In the genomic region with DNA sequence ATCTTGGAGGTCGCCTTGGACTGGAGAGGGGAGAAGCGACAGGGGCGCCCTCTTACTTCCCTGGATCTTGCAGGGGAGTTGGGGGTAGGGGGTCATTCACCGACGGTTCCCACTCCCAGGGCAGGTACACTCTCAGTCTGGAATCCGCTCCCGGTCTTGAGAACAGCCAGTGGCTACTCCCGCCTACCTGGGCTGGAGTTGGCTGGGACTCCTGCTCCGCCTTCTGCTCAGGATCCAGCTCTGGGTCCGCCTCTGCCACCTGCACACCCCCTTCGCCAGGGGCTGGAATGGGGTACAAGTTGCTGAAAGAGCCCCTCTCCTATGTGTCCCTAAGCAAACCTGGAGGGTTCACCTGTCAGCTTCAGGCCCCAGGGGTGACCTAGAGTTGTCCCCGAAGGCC, we compare ENCODE assay signal across 11 mouse cellular contexts. TPM values are rescaled to one million over a fixed set of nuclear protein-coding genes. Genes with fewer than 3 reads are reported as not detected.
A peak's percentile ranks its signal among the peaks of the same experiment; 100 is the strongest.
DNase-seq lines count a peak whose midpoint lies in the region; ATAC-seq and TF ChIP-seq lines count a peak whose summit lies in the region.
"Had no signal": no experiment of that assay in that cellular context is flagged by ENCODE, and none has a peak within 500 bp of the region (broad histone marks: within the 10 kb centered on the region; RNA-seq: fewer than 3 reads in every experiment).

No protein-coding gene starts in this region.

- no peaks in the 10 kb centered on the region for H3K4me1 ChIP-seq in heart, embryonic 16.5 days (ENCODE audit: control insufficient read depth, insufficient read depth, low read length)
- peaks cover 6% of the 10 kb centered on the region; the same call in 1 of the 2 replicates for H3K4me1 ChIP-seq in embryonic facial prominence, embryonic 12.5 days
- H3K4me1 ChIP-seq in kidney, embryonic 16.5 days (ENCODE audit: insufficient read depth, low read length) = peaks cover 13% of the 10 kb centered on the region
- H3K4me1 ChIP-seq in liver, postnatal 0 days (ENCODE audit: insufficient read depth) = no peaks in the 10 kb centered on the region
- H3K4me1 ChIP-seq: hindbrain, embryonic 15.5 days had no signal

- DNase-seq in heart, adult 18-20 months = no peak
- DNase-seq in liver, postnatal 0 days = no peak
- no peak for DNase-seq in spleen, postnatal 14 days (ENCODE audit: low spot score in 2 of 2)
- no peak for DNase-seq in frontal cortex, postnatal 14 days (ENCODE audit: low spot score in 2 of 2)
- DNase-seq in right cerebral cortex, postnatal 36 days (ENCODE audit: low spot score in 2 of 2) = no peak
- DNase-seq: thymus, adult 2 months had no signal

- TF ChIP-seq EP300 in liver, postnatal 0 days (IDR thresholded peaks at IDR 0.05; ENCODE audit: low read depth) = no peak

- no peak overlapping the region for H3K27ac ChIP-seq in heart, embryonic 16.5 days (ENCODE audit: low read length)
- H3K27ac ChIP-seq in embryonic facial prominence, embryonic 12.5 days = no peak overlapping the region
- no peak overlapping the region for H3K27ac ChIP-seq in kidney, embryonic 16.5 days (ENCODE audit: low read length)
- H3K27ac ChIP-seq in liver, postnatal 0 days (ENCODE audit: low read depth) = no peak overlapping the region
- H3K27ac ChIP-seq: hindbrain, embryonic 15.5 days had no signal

- 42% methylated on average over 11 of the region's 12 CpGs for WGBS in heart, embryonic 16.5 days
- WGBS in embryonic facial prominence, embryonic 12.5 days = 27% methylated on average over 12 of the region's 12 CpGs
- WGBS in kidney, embryonic 16.5 days = 30% methylated on average over 12 of the region's 12 CpGs
- WGBS in liver, postnatal 0 days (ENCODE audit: insufficient replicate concordance) = 60% methylated on average over 10 of the region's 12 CpGs

- H3K36me3 ChIP-seq in heart, embryonic 16.5 days (ENCODE audit: control insufficient read depth, insufficient read depth) = no peaks in the 10 kb centered on the region
- H3K36me3 ChIP-seq in embryonic facial prominence, embryonic 12.5 days = no peaks in the 10 kb centered on the region
- H3K36me3 ChIP-seq in kidney, embryonic 16.5 days (ENCODE audit: insufficient read depth, low read length) = no peaks in the 10 kb centered on the region
- peaks cover 7% of the 10 kb centered on the region; the same call in 1 of the 2 replicates for H3K36me3 ChIP-seq in liver, postnatal 0 days (replicated peaks; ENCODE audit: insufficient read depth, low read length)
- H3K36me3 ChIP-seq: hindbrain, embryonic 15.5 days had no signal

- H3K4me2 ChIP-seq in heart, embryonic 16.5 days (ENCODE audit: low read depth, low read length) = peak overlapping the region; percentile 13; the same call in 1 of the 2 replicates
- 0 out of 2 replicates have a peak overlapping the region, but pooled peaks have one; percentile 3 for H3K4me2 ChIP-seq in embryonic facial prominence, embryonic 12.5 days (replicated peaks)
- H3K4me2 ChIP-seq in kidney, embryonic 16.5 days (replicated peaks; ENCODE audit: low read depth, low read length) = peak overlapping the region; percentile 45
- H3K4me2 ChIP-seq in liver, postnatal 0 days (ENCODE audit: low read depth, low read length) = peak overlapping the region; percentile 45

- H3K9ac ChIP-seq in heart, embryonic 16.5 days (ENCODE audit: low read length) = no peak overlapping the region
- no peak overlapping the region for H3K9ac ChIP-seq in embryonic facial prominence, embryonic 12.5 days
- no peak overlapping the region for H3K9ac ChIP-seq in kidney, embryonic 16.5 days (replicated peaks; ENCODE audit: low read length)
- no peak overlapping the region for H3K9ac ChIP-seq in liver, postnatal 0 days (replicated peaks)
- H3K9ac ChIP-seq: hindbrain, embryonic 15.5 days had no signal

- H3K4me3 ChIP-seq in heart, embryonic 16.5 days (ENCODE audit: low read length) = no peak overlapping the region
- H3K4me3 ChIP-seq in embryonic facial prominence, embryonic 12.5 days = 0 out of 2 replicates have a peak overlapping the region, but pooled peaks have one; percentile 7
- H3K4me3 ChIP-seq in kidney, embryonic 16.5 days (ENCODE audit: low read length) = peak overlapping the region; percentile 21
- no peak overlapping the region for H3K4me3 ChIP-seq in liver, postnatal 0 days (ENCODE audit: low read depth, low read length)
- H3K4me3 ChIP-seq: hindbrain, embryonic 15.5 days had no signal

- peaks cover 16% of the 10 kb centered on the region for H3K27me3 ChIP-seq in heart, embryonic 16.5 days (ENCODE audit: control insufficient read depth, insufficient read depth, low read length)
- H3K27me3 ChIP-seq in embryonic facial prominence, embryonic 12.5 days = peaks cover 52% of the 10 kb centered on the region
- peaks cover 22% of the 10 kb centered on the region for H3K27me3 ChIP-seq in kidney, embryonic 16.5 days (ENCODE audit: insufficient read depth, low read length)
- peaks cover 4% of the 10 kb centered on the region; the same call in 1 of the 2 replicates for H3K27me3 ChIP-seq in liver, postnatal 0 days (ENCODE audit: insufficient read depth, low read length)

- H3K9me3 ChIP-seq in heart, embryonic 16.5 days (replicated peaks; ENCODE audit: control insufficient read depth, low read length) = no peaks in the 10 kb centered on the region
- no peaks in the 10 kb centered on the region for H3K9me3 ChIP-seq in embryonic facial prominence, embryonic 12.5 days
- H3K9me3 ChIP-seq in kidney, embryonic 16.5 days (ENCODE audit: low read length) = no peaks in the 10 kb centered on the region
- no peaks in the 10 kb centered on the region for H3K9me3 ChIP-seq in liver, postnatal 0 days (ENCODE audit: low read length)
- H3K9me3 ChIP-seq: hindbrain, embryonic 15.5 days had no signal

- ATAC-seq in heart, embryonic 16.5 days (replicated peaks; ENCODE audit: extremely low read depth, insufficient read depth, low FRiP score) = peak; percentile 34; the same call in 1 of the 2 replicates
- ATAC-seq in embryonic facial prominence, embryonic 12.5 days (ENCODE audit: insufficient number of reproducible peaks, insufficient read depth, low FRiP score, low TSS enrichment) = no peak
- ATAC-seq in kidney, embryonic 16.5 days (ENCODE audit: low FRiP score, low TSS enrichment) = peak; percentile 25; the same call in 1 of the 2 replicates
- peak; percentile 45 for ATAC-seq in liver, postnatal 0 days
- ATAC-seq: CD4-positive, CD25-positive, alpha-beta regulatory T cell, adult 4 months had no signal

- no peak for TF ChIP-seq CTCF in liver, postnatal 0 days (IDR thresholded peaks at IDR 0.05; ENCODE audit: low read depth)

RNA-seq across cellular contexts. Expression of gene Sytl1, which starts 5.7 kb away (rescaled TPM):
- 3.4 and 7.6 TPM in 2 replicates for polyA plus RNA-seq in heart, embryonic 16.5 days (2015; fragmentation: Nextera tagmentation; extraction: Ambion mirVana)
- under 1 TPM; 0.22 to 0.72 TPM for total RNA-seq in heart, adult 18-20 months (2021)
- polyA plus RNA-seq in embryonic facial prominence, embryonic 12.5 days (2016; fragmentation: Nextera tagmentation; extraction: Ambion mirVana) = 2.3 and 2.8 TPM in 2 replicates
- polyA plus RNA-seq in kidney, embryonic 16.5 days (2015; fragmentation: Nextera tagmentation; extraction: Ambion mirVana) = 1.1 and 1.5 TPM in 2 replicates
- polyA plus RNA-seq in liver, postnatal 0 days (2015; fragmentation: Nextera tagmentation; extraction: Ambion mirVana) = 1.0 and 1.3 TPM in 2 replicates

RNA-seq across cellular contexts. Expression of gene Map3k6, which starts 16.6 kb away (rescaled TPM):
- polyA plus RNA-seq in heart, embryonic 16.5 days (2015; fragmentation: Nextera tagmentation; extraction: Ambion mirVana) = 3.4 and 3.6 TPM in 2 replicates
- 10 to 100 TPM; 22.5 to 30.1 TPM for total RNA-seq in heart, adult 18-20 months (2021)
- polyA plus RNA-seq in embryonic facial prominence, embryonic 12.5 days (2016; fragmentation: Nextera tagmentation; extraction: Ambion mirVana) = 2.6 and 2.7 TPM in 2 replicates
- polyA plus RNA-seq in kidney, embryonic 16.5 days (2015; fragmentation: Nextera tagmentation; extraction: Ambion mirVana) = 3.8 TPM in 2 replicates
- polyA plus RNA-seq in liver, postnatal 0 days (2015; fragmentation: Nextera tagmentation; extraction: Ambion mirVana) = 1.2 and 1.3 TPM in 2 replicates

RNA-seq across cellular contexts. Expression of gene Tmem222, which starts 20.4 kb away (rescaled TPM):
- polyA plus RNA-seq in heart, embryonic 16.5 days (2015; fragmentation: Nextera tagmentation; extraction: Ambion mirVana) = 55.5 and 59.2 TPM in 2 replicates
- total RNA-seq in heart, adult 18-20 months (2021) = 10 to 100 TPM; 32.7 to 34.6 TPM
- 80.2 and 81.8 TPM in 2 replicates for polyA plus RNA-seq in embryonic facial prominence, embryonic 12.5 days (2016; fragmentation: Nextera tagmentation; extraction: Ambion mirVana)
- polyA plus RNA-seq in kidney, embryonic 16.5 days (2015; fragmentation: Nextera tagmentation; extraction: Ambion mirVana) = 90.4 and 97.7 TPM in 2 replicates
- 29.6 and 30.8 TPM in 2 replicates for polyA plus RNA-seq in liver, postnatal 0 days (2015; fragmentation: Nextera tagmentation; extraction: Ambion mirVana)

RNA-seq across cellular contexts. Expression of gene Gpr3, which starts 44.9 kb away (rescaled TPM):
- polyA plus RNA-seq in heart, embryonic 16.5 days (2015; fragmentation: Nextera tagmentation; extraction: Ambion mirVana) = 0.14 and 0.29 TPM in 2 replicates
- not detected for total RNA-seq in heart, adult 18-20 months (2021)
- polyA plus RNA-seq in embryonic facial prominence, embryonic 12.5 days (2016; fragmentation: Nextera tagmentation; extraction: Ambion mirVana) = 0.13 TPM in 1 of 2 replicates, not detected in the other
- polyA plus RNA-seq in kidney, embryonic 16.5 days (2015; fragmentation: Nextera tagmentation; extraction: Ambion mirVana) = 0.10 and 0.15 TPM in 2 replicates
- not detected in 2 replicates for polyA plus RNA-seq in liver, postnatal 0 days (2015; fragmentation: Nextera tagmentation; extraction: Ambion mirVana)
- polyA plus RNA-seq: CD4-positive, CD25-positive, alpha-beta regulatory T cell, adult 4 months; thymus, adult 2 months had no signal

RNA-seq across cellular contexts. Expression of gene Cd164l2, which starts 45.3 kb away (rescaled TPM):
- polyA plus RNA-seq in heart, embryonic 16.5 days (2015; fragmentation: Nextera tagmentation; extraction: Ambion mirVana) = 0.66 TPM in 1 of 2 replicates, not detected in the other
- not detected for total RNA-seq in heart, adult 18-20 months (2021)
- polyA plus RNA-seq in embryonic facial prominence, embryonic 12.5 days (2016; fragmentation: Nextera tagmentation; extraction: Ambion mirVana) = 2.2 and 3.7 TPM in 2 replicates
- 13.2 and 16.8 TPM in 2 replicates for polyA plus RNA-seq in kidney, embryonic 16.5 days (2015; fragmentation: Nextera tagmentation; extraction: Ambion mirVana)
- polyA plus RNA-seq in liver, postnatal 0 days (2015; fragmentation: Nextera tagmentation; extraction: Ambion mirVana) = 0.25 and 0.39 TPM in 2 replicates

Comparison
In these comparisons a context has a peak if more than half of its experiments do, and no peak if none do; other contexts are left out.
1. H3K4me3 ChIP-seq: peak in embryonic facial prominence, embryonic 12.5 days (single experiment) and kidney, embryonic 16.5 days (single experiment); none in heart, embryonic 16.5 days (single experiment) and liver, postnatal 0 days (single experiment).
2. Peak in every context shown above with its lines, with median percentiles within 50 percentile points of each other: H3K4me2 ChIP-seq.